Mouse (Mus musculus): ENCODE results near the gene Asxl2.
"Not testable (repeated sequence)": the region's sequence is repeated elsewhere in the genome, so short reads cannot be mapped to it uniquely, and the experiment has no call there.

Asxl2 gene

DNA sequence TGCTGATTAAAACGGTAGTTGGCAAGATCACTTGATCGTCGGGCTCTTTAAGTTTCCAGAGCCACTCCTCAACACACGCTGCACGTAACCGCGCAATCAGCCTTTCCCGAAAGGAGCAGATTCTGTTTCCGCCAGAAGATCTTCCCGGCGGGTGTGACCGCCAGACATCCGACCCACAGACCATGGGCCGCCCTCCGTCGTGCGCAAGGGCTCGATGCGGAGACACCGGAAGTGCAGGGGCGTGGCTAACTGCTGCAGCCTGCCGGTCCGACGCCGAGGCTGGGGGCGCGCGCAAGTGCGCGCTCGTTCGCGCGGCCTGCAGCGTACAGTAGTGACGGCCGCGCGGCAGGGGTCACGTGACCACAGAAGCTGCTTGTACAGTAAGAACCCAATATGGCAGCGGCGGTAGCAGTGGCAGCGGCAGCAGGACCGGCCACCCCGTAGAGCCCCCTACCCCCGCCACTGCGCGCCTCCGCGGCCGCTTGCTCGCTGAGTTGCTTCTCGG is at the start of gene Asxl2:
Gene Asxl2, plus strand, starts transcription at position 328 of the 505 bp plus-strand sequence.
- peak; percentile 98 for DNase-seq (ENCODE audit: low read depth, low spot score)

DNA sequence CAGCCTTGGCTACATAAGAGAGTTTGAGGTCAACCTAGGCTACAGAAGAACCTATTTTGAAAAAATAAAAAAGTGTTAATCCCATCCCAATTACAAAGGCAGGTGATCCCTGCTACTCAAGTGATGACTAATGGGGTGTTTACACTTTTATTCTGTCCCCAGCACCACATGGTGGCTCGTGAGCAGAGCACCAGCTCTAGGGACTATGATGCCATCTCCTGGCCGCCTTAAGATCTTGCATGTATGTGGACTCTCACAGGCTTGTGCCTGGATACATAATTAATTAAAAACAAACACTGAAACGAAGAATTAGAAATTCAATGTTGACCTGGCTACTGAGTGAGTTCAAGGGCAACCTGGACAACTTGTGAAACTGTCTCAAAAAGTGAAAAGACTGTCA is 49.5 kb upstream of the Asxl2 start:
- no peak for DNase-seq (ENCODE audit: low read depth, low spot score)

DNA sequence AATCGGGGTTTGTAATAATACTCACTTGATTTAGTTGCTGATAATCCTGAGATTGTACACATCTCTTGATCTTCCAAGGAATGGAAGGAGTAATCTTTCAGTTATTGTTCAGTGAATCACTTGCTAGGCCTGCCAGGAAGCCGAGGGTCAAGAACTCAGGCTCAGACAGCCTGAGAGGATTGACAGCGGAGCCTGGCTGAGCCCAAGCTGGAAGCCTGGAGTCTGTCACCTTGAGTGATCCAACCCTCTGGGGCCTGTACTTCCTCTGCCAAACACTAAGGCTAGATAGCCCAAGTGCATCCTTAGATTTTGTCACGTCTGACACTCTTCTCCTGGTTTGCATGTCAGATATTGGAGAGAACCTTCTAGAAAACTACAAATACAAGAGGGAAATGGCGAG is 48.9 kb upstream of the Asxl2 start:
- DNase-seq (ENCODE audit: low read depth, low spot score), result no peak

DNA sequence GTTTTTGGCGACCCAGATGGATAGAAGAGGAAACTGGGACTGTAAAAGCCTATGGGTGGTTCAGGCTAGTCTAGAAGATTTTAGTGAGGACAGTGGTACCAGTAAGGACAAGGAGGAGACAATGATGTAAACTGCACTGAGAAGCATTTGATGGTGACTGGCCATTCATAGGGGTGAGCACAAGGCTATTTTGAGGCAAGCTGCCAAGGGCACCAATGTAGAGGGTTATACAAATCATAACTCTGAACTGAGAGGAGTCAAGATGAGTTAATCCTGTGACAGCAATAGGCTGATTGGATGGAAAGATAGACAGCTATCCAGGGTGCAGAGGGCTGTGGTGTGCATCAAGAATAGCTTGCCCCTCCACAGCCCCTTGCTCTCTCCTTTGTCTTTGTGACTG is 41.8 kb upstream of the Asxl2 start:
- DNase-seq (ENCODE audit: low read depth, low spot score), result no peak

DNA sequence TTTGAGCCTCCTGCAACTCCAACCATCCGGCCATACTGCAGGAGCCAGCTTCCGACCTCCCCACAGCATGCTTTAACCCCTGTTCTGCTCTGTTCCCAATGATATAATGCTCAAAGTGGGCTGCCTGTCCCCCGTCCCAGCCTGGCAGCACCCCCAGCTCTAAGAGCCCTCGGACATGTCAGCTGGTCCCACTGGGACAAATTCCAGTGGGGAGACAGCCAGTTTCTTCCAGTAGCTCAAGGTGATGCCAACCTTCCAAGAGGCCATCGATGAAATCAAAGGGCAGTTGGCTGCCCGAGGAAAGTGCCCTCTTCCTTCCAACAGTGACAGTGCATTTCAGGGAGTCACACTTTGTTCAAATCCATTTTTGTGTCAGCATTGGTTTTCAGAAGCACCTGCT is 41.4 kb upstream of the Asxl2 start:
- no peak for DNase-seq (ENCODE audit: low read depth, low spot score)

DNA sequence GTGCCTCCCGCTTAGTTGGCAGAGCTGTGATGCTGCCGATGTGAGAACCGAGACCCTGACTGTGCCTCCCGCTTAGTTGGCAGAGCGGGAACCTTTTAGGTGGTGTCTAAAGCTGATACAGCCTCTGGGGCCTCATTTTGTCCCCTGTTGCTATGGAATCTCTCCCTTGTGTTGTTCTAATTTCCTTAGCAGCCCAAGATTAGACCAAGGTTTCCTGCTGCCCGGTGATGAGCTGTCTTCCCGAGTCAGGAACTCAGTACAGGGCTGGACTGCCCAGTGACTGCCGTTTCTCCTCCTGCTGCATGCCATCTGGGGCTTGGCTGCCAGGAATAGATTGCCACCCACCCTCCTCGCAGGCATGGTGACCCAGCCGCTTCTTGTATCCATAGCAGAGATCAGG is 40.7 kb upstream of the Asxl2 start:
- DNase-seq (ENCODE audit: low read depth, low spot score), result no peak

DNA sequence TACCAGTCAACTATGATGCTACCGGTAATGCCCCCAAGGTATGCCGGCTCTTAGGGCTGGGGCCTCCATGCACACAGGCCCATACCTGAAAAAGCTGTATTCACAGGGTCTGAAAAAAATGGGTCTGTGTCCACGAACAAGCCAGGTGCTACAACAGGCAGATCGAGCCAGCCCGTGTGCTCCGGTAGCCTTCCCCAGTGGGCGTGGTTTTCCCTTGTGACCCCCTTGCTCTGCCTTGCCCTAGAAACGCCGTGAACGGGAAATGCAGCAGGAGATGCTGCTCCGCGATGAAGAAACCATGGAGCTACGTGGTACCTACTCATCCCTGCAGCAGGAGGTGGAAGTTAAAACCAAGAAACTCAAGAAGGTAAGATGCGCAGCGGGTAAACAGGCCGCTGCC is 38.8 kb upstream of the Asxl2 start:
- DNase-seq (ENCODE audit: low read depth, low spot score), result no peak

DNA sequence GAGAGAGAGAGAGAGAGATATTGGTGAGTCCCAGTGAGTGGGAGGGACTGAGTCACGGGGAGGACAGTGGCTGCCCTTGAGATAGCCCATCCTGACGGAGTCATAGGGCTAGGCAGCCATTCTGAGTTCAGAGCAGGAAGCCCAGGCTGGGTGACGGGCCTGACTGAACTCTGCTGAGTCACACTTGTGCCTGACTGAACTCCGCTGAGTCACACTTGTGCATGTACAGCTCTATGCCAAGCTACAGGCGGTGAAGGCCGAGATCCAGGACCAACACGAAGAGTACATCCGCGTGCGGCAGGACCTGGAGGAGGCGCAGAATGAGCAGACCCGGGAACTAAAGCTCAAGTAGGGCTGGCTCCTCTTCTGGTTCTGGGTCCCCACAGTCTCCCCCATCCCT is 37.3 kb upstream of the Asxl2 start:
- no peak for DNase-seq (ENCODE audit: low read depth, low spot score)

DNA sequence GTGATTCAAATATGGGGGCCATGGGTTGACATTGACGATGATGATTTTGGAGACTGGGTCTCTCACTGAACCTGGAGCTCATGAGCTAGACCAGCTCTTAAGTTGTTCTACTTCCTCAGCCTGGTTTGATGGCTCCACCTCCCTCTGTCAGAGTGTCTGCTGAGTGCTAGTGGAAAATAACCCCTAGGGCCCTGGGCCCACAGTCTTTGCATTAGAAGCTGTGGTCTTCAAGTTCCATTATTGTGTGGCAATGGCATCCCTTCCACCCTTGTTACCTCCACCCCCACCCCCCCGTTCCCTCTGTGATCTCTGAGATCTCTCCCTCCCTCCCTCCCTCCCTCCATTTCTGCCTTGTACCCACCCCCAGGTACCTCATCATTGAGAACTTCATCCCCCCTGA is 36.6 kb upstream of the Asxl2 start:
- DNase-seq (ENCODE audit: low read depth, low spot score), result no peak

DNA sequence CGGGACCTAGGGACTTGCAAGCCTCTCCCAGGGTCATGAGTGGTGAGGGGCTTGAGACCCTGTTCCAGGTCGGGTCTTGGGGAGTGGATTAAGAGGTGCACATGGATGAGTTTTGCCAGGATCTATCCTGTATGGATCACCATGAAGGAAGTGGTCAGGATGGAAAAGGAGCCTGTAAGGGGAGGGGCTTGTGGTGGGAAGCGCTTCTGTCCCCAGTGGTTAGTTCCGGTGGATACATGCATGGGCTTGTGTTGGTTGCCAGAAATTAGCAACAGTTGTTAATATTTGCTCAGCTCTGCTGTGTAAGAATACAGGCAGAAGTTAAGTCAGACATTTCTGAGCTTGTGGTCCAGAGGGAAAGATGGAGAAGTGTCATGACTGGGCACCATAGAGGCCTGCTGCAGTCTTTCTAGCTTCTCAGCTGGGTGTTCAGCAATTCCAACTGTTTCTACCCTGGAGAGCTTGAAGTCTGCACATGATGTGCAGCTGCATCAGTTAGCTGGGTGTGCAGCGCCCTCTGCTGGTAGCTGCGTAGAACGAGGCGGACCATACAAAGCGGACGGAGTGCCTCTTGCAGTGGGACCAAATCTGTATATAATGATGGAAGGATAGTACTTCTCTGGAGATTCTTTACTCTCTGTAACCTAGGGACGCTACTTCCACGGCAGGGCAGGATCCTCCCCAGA is 35.9 kb upstream of the Asxl2 start:
- DNase-seq (ENCODE audit: low read depth, low spot score), result peak; percentile 65

DNA sequence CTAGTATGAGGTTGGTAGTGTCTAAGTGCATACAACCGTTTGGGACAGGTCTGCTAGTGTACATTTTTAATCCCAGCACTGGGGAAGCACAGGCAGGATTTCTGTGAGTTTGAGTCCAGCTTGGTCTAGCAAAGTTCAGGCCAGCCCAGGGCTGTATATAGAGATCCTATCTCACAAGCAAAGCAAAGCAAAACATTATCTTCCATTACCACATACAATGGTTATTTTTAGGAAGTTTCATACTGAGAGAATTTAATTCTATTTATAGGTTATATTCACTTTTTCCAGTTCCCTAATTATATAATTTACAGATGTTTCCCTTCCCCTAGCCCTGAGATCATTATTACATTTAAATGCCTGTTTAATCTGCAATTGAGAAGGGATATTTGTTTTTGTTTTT is 35.4 kb upstream of the Asxl2 start:
- DNase-seq (ENCODE audit: low read depth, low spot score), result no peak

DNA sequence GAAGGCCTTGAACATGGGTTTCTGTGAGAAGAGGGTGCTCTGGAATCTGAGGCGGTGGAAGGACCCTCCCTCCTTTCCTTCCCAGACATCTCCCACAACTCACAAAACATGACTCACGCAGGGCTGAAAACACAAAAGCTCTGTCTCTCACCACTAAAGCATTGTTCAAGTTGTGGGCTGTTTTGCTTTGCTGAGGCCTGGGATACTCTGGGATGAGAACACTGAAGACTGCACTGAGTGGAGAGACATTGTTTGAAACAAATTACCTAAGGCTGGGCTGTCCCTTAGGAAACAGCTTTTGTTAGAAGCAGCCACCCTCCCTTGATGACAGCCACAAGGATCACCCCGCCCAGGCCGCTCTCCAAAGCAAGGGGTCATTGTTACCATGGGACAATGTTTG is 33.5 kb upstream of the Asxl2 start:
- DNase-seq (ENCODE audit: low read depth, low spot score), result no peak

DNA sequence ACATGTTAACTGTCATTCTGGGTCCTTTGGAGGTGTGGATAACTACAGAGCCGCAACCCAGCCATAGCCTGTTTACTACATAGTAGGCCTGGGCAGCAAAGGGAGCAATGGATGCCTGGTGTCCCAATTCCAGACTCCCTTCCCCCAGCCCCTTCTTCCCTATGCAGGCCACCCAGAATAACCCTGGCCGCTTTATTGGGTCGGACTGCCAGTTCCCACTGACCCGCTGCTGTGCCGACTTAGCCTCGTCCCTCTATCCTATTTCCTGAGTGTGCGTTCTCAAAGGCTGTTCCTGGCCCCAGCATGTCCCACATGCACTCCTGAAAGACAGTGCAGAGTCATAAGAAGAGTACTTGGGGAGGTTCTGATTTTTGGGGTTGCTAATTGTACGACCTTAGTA is 29.7 kb upstream of the Asxl2 start:
- DNase-seq (ENCODE audit: low read depth, low spot score), result no peak

DNA sequence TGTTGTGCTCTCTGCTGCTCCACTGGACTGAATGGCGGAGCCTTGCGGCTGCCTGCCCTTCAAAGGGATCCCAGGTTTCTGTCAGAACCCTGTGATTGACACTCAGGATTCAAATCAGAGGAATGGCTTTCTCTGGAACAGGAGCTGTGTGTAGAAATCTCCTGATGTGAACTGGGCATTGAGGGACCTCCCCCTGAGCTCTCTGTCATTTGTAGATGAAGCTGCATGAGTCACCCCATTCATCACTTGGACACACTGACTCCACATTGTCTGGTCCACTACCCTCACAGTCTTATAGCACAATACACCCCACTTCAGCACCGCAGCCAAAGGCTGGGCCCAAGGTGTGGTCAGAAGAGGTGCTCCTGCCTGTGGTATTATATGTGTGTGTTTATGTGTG is 21.0 kb upstream of the Asxl2 start:
- not testable (repeated sequence) for DNase-seq (ENCODE audit: low read depth, low spot score)

DNA sequence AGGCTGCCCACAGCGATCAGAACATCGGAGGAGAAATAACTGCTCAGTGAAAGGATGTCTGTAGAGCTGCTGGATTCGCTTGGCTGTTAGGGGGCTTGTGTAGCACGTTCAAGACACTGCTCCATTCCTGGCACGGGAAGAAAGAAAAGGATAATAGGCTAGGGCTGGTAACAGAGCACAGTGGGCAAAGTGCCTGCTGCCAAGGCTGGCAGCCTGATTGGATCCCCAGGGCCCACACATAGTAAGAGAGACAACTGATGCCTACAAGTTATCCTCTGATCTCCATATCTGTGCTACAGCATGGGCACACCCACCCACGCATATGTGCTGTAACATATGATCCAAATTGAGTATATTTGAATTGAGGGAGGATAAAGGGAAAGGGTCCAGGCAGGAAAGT is 20.1 kb upstream of the Asxl2 start:
- no peak for DNase-seq (ENCODE audit: low read depth, low spot score)

DNA sequence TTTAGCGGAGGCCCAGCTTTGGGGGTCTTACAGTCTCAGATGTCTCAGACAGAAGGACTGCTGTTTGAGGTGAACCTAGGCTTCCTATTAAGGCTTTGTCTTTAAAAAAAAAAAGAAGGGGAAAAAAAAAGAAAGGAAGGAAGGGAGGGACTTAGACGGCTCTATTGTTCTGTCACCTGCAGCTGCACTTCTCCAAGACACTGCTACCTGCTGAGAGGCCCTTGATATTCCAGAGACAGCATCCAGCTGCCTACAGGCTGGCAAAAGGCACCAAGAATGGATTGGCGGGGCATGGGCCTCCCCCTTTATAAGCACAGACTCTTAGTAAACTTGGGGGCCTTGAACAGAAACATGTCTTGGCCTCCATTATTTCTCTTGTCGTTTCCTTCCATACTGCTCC is 11.7 kb upstream of the Asxl2 start:
- DNase-seq (ENCODE audit: low read depth, low spot score), result no peak

DNA sequence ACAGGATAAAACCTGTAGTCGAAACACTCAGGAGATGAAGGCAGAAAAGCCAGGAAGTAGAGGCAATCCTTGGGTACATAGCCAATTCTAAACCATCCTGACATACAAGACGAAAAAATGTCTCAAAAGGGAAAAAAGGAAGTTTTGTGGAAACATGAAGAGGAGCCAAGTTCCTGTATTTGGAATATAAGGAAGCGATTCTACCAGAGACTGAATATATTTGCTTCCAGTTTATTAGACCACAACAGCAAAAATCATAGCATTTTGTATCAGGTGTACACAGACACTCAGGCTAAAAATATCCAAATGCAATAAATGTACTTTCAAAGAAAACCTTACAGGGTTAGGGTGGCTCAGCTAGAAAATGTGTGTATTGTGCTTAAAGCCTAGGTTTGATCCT is 7.9 kb upstream of the Asxl2 start:
- DNase-seq (ENCODE audit: low read depth, low spot score), result no peak

DNA sequence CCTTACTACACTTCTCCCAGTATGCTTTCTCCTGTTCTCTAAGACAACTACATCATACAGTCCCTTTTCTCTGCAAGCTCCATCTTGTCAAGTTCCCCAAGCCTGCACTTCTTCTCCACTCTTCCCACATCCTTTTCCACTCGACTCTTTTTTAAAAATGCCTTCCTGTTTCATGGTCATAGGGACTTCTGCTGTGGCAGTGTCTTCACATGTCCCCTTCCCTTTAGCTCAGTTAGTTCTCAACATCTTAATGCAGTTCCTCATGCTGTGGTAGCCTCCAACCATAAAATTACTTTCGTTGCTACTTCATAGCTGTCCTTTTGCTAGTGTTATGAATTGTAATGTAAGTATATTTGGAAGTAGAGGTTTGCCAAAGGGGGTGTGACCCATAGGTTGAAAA is 6.1 kb upstream of the Asxl2 start:
- DNase-seq (ENCODE audit: low read depth, low spot score), result no peak

DNA sequence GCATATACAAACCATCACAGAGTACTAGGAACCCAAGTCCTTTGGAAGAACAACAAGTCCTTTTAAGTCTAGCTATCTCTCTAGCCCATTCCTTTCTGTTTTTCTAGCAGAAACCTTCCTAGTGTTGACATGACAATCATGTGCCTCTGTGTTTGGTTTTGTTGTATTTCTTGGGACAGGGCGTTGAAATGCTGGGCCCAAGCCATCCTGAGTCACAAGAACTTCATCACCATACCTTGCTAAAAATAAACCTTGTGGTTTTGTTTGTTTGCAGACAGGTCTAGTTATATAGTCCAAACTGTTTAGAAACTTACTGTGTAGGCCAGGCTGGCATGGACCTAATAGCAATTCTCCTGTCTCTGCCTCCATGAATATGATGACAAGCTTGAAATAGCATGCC is 3.9 kb upstream of the Asxl2 start:
- DNase-seq (ENCODE audit: low read depth, low spot score), result no peak

DNA sequence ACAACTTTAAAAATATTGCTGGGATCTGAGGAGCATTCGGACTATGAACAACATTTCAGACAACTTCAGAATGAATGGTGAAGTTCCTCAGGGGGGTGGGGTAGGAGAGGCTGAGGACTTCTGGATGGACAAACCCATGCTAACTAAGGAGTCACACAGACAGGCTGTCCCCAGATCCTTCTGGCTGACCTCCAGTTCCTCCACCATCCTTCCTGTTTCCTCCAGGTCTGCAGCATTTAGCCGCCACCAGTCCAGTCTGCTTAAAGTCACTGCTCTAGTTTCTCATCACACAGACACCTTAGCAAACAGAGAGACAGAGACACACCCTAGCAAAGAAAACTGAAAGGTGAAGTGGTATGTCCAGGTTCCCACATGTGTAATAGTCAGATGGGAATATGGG is 2.5 kb upstream of the Asxl2 start:
- DNase-seq (ENCODE audit: low read depth, low spot score), result no peak

DNA sequence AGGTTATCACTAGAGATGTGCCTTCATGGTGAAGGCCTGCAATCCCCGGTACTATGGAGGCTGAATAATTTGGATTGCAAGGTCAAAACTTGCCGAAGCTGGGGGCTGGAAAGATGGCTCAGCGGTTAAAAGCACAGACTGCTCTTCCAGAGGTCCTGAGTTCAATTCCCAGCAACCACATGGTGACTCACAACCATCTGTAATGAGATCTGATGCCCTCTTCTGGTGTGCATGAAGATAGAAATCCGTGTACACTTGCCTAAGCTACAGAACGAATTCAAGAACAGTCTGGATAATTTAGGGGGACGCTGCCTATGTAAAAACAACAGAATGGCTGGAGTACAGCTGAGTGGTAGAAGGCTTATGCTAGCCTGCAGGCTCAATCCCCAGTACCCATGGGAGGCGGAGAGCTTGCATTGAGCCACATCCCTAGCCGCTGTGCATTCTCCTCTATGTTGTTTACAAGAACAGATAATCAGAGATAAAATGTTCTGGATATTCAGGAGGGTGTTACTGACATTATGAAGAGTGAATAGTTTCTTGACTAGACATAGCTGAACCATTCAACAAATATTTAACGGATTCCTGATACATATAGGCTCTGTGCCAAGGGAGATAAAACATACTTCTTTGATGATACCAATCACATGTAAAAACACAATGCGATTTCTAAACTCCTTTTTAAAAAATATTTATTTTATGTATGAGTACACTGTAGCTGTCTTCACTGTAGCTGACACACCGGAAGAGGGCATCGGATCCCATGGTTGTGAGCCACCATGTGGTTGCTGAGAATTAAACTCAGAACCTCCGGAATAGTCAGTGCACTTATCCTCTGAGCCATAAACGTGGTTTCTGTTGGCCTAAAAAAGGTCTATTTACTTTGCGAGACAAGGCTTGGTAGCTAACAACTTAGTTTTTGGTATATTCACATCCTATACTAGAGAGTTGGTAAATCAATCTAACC is 999 bp upstream of the Asxl2 start:
- no peak for DNase-seq (ENCODE audit: low read depth, low spot score)

DNA sequence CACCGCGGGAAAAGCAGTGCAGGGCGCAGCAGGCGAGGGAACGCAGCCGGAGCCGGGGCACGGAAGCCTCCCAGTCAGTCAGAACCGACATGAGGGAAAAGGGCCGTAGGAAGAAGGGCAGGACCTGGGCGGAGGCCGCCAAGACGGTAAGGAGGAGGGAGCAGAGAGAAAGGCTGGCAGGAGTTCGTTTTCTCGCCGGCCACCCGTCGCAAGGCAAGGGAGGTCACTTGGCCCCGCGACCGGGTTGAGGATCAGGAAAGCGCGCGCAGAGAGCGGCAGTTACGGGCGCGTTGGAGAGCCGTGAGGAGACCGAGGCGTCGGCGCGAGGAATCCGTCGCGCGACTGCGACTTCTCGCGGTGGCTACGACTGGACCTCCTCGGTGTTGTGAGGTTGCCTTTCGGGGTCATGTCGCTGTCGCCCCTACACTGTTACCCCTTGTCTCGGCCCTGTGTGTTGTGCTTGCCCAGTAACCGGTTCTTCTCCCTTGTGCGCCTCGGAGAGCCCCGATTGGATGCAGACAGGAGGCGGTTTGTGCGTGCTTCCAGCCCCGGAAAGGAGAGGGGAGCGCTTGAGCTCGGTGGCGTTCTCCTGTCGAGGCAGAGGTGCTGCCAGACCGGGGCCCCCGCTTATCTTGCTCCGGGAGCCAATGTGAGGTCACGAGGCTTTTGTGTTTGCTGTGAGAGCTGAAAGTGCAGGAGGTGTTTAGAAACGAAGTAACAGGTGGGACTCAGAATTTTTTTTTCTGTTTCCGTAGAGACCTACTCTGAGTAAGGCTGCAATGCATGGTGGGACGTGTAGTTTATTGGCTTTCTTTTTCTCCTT is 621 bp downstream of the Asxl2 start:
- DNase-seq (ENCODE audit: low read depth, low spot score), result peak; percentile 40

Data from retina, postnatal 7 days (tissue).